Mouse (Mus musculus) liver, adult 2 months (tissue): Measurements from ENCODE around the gene Gjd2.

Experiments used
- CTCF ChIP-seq: fragments of 200-500 bp; IDR thresholded peaks from 2 replicates; pipeline ENCODE4 v1.5.1; 2011; ENCODE audit warnings: low read depth, low read length, control low read depth
- POLR2A ChIP-seq: fragments of 200-500 bp; IDR thresholded peaks from 2 replicates; pipeline ENCODE4 v1.6.1; 2011; ENCODE audit warnings: low read length, control low read depth; ENCODE audit not compliant: insufficient read depth; ENCODE audit errors: extremely low read depth

- no peak for TF ChIP-seq POLR2A
- no peak for TF ChIP-seq CTCF
Measured at GRCm38 (mm10) chr2:114013295-114013771, at the start of gene Gjd2.
